Mouse (Mus musculus): ENCODE data around the gene Nhlrc3. TPM values are rescaled to one million over a fixed set of nuclear protein-coding genes. Genes with fewer than 3 reads are reported as not detected.

Nhlrc3 gene
- polyA plus RNA-seq, 1 experiment from 2014 or later, result 11.5 TPM

DNA sequence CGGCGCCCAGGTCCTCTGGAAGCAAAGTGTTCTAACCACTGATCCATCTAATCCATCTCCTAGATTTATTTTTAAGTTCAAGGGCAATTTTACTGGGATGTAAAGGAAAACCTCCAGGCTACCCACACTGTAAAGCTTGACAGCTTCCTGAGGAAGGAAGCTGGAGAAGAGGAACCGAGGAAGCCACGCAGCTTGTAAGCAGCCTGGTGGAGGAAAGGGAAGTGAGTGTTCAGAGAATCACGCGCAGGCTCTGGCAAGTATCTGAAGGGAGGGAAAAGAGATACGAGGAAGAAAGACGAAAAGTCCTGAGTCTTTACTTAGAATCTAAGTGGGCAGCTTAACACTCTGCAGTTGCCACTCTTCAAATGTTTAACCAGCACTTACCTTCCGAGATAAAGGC, 3.0 kb downstream of the Nhlrc3 start:
- Histone ChIP-seq H3K9ac (replicated peaks; ENCODE audit: low read length) (no peak overlapping the region), H3K4me1 (ENCODE audit: insufficient read depth, low read length) (peaks cover 9% of the 10 kb centered on the region), H3K4me2 (replicated peaks; ENCODE audit: low read depth, low read length) (no peak overlapping the region), H3K27me3 (ENCODE audit: insufficient read depth, low read length) (no peaks in the 10 kb centered on the region), H3K36me3 (ENCODE audit: insufficient read depth, low read length) (peaks cover 39% of the 10 kb centered on the region), H3K4me3 (ENCODE audit: low read length) (no peak overlapping the region), H3K9me3 (ENCODE audit: low read length) (no peaks in the 10 kb centered on the region), H3K27ac (ENCODE audit: low read length) (no peak overlapping the region)
- 72% methylated on average over 9 of the region's 9 CpGs for WGBS
- no peak for ATAC-seq (ENCODE audit: low FRiP score, low TSS enrichment)

DNA sequence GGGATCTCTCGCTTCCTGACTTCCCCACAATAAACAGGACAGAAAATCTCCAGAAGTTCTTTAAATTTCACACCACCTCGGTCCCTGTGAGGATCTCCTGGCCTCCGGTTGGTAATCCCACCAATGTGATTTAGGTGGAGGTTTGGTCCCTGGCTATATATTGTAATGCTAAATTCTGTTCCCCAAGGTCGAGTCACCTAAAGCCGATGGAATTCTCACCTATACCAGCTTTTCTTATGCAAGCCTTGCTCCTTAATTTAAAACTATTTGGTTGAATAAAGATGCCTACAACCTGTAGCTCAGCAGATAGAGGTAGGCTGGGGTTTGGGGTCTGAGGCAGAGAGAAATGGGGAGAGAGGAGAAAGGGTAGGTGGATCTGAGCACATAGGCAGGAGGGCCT, 5.4 kb downstream of the Nhlrc3 start:
- Histone ChIP-seq H3K4me2 (replicated peaks; ENCODE audit: low read depth, low read length) (no peak overlapping the region), H3K27me3 (ENCODE audit: insufficient read depth, low read length) (no peaks in the 10 kb centered on the region), H3K4me1 (ENCODE audit: insufficient read depth, low read length) (peaks cover 9% of the 10 kb centered on the region), H3K27ac (ENCODE audit: low read length) (no peak overlapping the region), H3K9ac (replicated peaks; ENCODE audit: low read length) (no peak overlapping the region), H3K36me3 (ENCODE audit: insufficient read depth, low read length) (peaks cover 61% of the 10 kb centered on the region), H3K4me3 (ENCODE audit: low read length) (no peak overlapping the region), H3K9me3 (ENCODE audit: low read length) (no peaks in the 10 kb centered on the region)
- no peak for ATAC-seq (ENCODE audit: low FRiP score, low TSS enrichment)
- WGBS, result 67% methylated on average over 5 of the region's 5 CpGs

- 71% methylated on average over 7 of the region's 7 CpGs for WGBS
- Histone ChIP-seq H3K4me3 (ENCODE audit: low read length) (no peak overlapping the region), H3K36me3 (ENCODE audit: insufficient read depth, low read length) (peaks cover 79% of the 10 kb centered on the region), H3K27me3 (ENCODE audit: insufficient read depth, low read length) (no peaks in the 10 kb centered on the region), H3K4me2 (replicated peaks; ENCODE audit: low read depth, low read length) (no peak overlapping the region), H3K9ac (replicated peaks; ENCODE audit: low read length) (no peak overlapping the region), H3K27ac (ENCODE audit: low read length) (no peak overlapping the region), H3K4me1 (ENCODE audit: insufficient read depth, low read length) (no peaks in the 10 kb centered on the region), H3K9me3 (ENCODE audit: low read length) (no peaks in the 10 kb centered on the region)
- no peak for ATAC-seq (ENCODE audit: low FRiP score, low TSS enrichment)
Measured at GRCm38 (mm10) chr3:53454984-53455383, 8.1 kb downstream of the Nhlrc3 start.

- no peak overlapping the region for H3K27ac ChIP-seq (ENCODE audit: low read length)
- no peaks in the 10 kb centered on the region for H3K27me3 ChIP-seq (ENCODE audit: insufficient read depth, low read length)
- no peaks in the 10 kb centered on the region for H3K4me1 ChIP-seq (ENCODE audit: insufficient read depth, low read length)
- H3K9ac ChIP-seq (replicated peaks; ENCODE audit: low read length), result no peak overlapping the region
- H3K4me3 ChIP-seq (ENCODE audit: low read length), result no peak overlapping the region
- WGBS, result 74% methylated on average over 6 of the region's 6 CpGs
- peaks cover 76% of the 10 kb centered on the region for H3K36me3 ChIP-seq (ENCODE audit: insufficient read depth, low read length)
- no peaks in the 10 kb centered on the region for H3K9me3 ChIP-seq (ENCODE audit: low read length)
- no peak overlapping the region for H3K4me2 ChIP-seq (replicated peaks; ENCODE audit: low read depth, low read length)
- ATAC-seq (ENCODE audit: low FRiP score, low TSS enrichment), result no peak
Measured at GRCm38 (mm10) chr3:53454561-53454960, 8.6 kb downstream of the Nhlrc3 start.

DNA sequence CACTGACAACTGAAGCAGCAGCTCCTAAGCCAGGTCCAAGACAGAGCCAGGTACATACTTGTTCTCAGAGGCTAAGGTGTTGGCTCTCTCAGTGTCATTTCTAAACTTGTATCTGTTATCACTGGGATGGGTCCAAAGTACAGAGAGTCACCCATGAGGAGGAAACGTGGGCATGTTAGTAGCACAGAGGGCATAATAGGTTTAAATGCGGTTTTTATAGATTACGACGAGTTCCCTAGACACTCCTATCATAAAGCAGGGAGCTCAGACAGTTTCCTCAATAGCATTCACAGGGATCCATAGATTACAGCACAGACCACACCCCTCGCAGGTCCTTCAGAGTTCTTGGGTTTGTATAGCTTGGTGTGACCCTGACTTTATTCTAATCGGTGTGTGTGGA, 9.1 kb downstream of the Nhlrc3 start:
- 96% methylated on average over 6 of the region's 6 CpGs for WGBS
- H3K4me1 ChIP-seq (ENCODE audit: insufficient read depth, low read length), result no peaks in the 10 kb centered on the region
- no peaks in the 10 kb centered on the region for H3K27me3 ChIP-seq (ENCODE audit: insufficient read depth, low read length)
- H3K36me3 ChIP-seq (ENCODE audit: insufficient read depth, low read length), result peaks cover 73% of the 10 kb centered on the region
- no peak overlapping the region for H3K9ac ChIP-seq (replicated peaks; ENCODE audit: low read length)
- no peak overlapping the region for H3K4me2 ChIP-seq (replicated peaks; ENCODE audit: low read depth, low read length)
- ATAC-seq (ENCODE audit: low FRiP score, low TSS enrichment), result no peak
- H3K4me3 ChIP-seq (ENCODE audit: low read length), result no peak overlapping the region
- H3K9me3 ChIP-seq (ENCODE audit: low read length), result no peaks in the 10 kb centered on the region
- H3K27ac ChIP-seq (ENCODE audit: low read length), result no peak overlapping the region

GRCm38 (mm10) chr3:53453346-53453745, 9.8 kb downstream of the Nhlrc3 start:
- 95% methylated on average over 7 of the region's 7 CpGs for WGBS
- H3K36me3 ChIP-seq (ENCODE audit: insufficient read depth, low read length), result peaks cover 73% of the 10 kb centered on the region
- no peak overlapping the region for H3K4me2 ChIP-seq (replicated peaks; ENCODE audit: low read depth, low read length)
- H3K9ac ChIP-seq (replicated peaks; ENCODE audit: low read length), result no peak overlapping the region
- no peak overlapping the region for H3K27ac ChIP-seq (ENCODE audit: low read length)
- no peaks in the 10 kb centered on the region for H3K4me1 ChIP-seq (ENCODE audit: insufficient read depth, low read length)
- ATAC-seq (ENCODE audit: low FRiP score, low TSS enrichment), result no peak
- H3K27me3 ChIP-seq (ENCODE audit: insufficient read depth, low read length), result no peaks in the 10 kb centered on the region
- H3K9me3 ChIP-seq (ENCODE audit: low read length), result no peaks in the 10 kb centered on the region
- H3K4me3 ChIP-seq (ENCODE audit: low read length), result no peak overlapping the region

DNA sequence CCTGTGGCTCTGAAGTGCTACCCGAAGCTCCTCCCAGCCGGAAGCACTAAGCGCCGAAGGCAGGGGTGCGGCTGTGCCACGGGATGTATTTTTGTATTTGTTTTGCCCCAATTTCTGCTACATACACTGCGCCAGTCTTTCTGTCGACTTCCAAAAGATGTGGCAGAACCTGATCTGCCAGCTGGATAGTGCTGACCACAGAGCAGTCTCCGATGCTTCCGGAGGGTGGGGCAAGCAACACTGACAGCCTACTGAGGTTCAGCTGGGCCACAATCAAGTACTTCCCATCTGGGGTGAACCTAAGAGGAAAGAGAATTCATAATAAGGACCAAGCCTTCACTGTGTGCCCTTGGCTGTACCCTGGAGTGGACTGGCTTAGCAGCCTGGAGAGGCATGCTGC, 10.8 kb downstream of the Nhlrc3 start:
- Histone ChIP-seq H3K4me1 (ENCODE audit: insufficient read depth, low read length) (peaks cover 3% of the 10 kb centered on the region; the same call in 1 of the 2 replicates), H3K36me3 (ENCODE audit: insufficient read depth, low read length) (peaks cover 66% of the 10 kb centered on the region), H3K27ac (ENCODE audit: low read length) (no peak overlapping the region), H3K4me3 (ENCODE audit: low read length) (no peak overlapping the region), H3K9ac (replicated peaks; ENCODE audit: low read length) (no peak overlapping the region), H3K9me3 (ENCODE audit: low read length) (no peaks in the 10 kb centered on the region), H3K4me2 (replicated peaks; ENCODE audit: low read depth, low read length) (no peak overlapping the region), H3K27me3 (ENCODE audit: insufficient read depth, low read length) (no peaks in the 10 kb centered on the region)
- ATAC-seq (ENCODE audit: low FRiP score, low TSS enrichment), result no peak
- 94% methylated on average over 10 of the region's 10 CpGs for whole genome bisulfite sequencing

- no peak overlapping the region for H3K4me2 ChIP-seq (replicated peaks; ENCODE audit: low read depth, low read length)
- H3K9me3 ChIP-seq (ENCODE audit: low read length), result no peaks in the 10 kb centered on the region
- peaks cover 50% of the 10 kb centered on the region for H3K36me3 ChIP-seq (ENCODE audit: insufficient read depth, low read length)
- H3K27me3 ChIP-seq (ENCODE audit: insufficient read depth, low read length), result no peaks in the 10 kb centered on the region
- H3K4me3 ChIP-seq (ENCODE audit: low read length), result no peak overlapping the region
- H3K4me1 ChIP-seq (ENCODE audit: insufficient read depth, low read length), result peaks cover 3% of the 10 kb centered on the region; the same call in 1 of the 2 replicates
- H3K27ac ChIP-seq (ENCODE audit: low read length), result no peak overlapping the region
- WGBS, result 95% methylated on average over 11 of the region's 11 CpGs
- H3K9ac ChIP-seq (replicated peaks; ENCODE audit: low read length), result no peak overlapping the region
- ATAC-seq (ENCODE audit: low FRiP score, low TSS enrichment), result no peak
Measured at GRCm38 (mm10) chr3:53450666-53451065, 12.5 kb downstream of the Nhlrc3 start.

- H3K36me3 ChIP-seq (ENCODE audit: insufficient read depth, low read length), result peaks cover 30% of the 10 kb centered on the region
- H3K4me2 ChIP-seq (replicated peaks; ENCODE audit: low read depth, low read length), result no peak overlapping the region
- peaks cover 4% of the 10 kb centered on the region; the same call in 1 of the 2 replicates for H3K9me3 ChIP-seq (ENCODE audit: low read length)
- no peaks in the 10 kb centered on the region for H3K27me3 ChIP-seq (ENCODE audit: insufficient read depth, low read length)
- ATAC-seq (ENCODE audit: low FRiP score, low TSS enrichment), result peak; percentile 17; the same call in 1 of the 2 replicates
- 23% methylated on average over 2 of the region's 2 CpGs for WGBS
- H3K27ac ChIP-seq (ENCODE audit: low read length), result no peak overlapping the region
- no peak overlapping the region for H3K9ac ChIP-seq (replicated peaks; ENCODE audit: low read length)
- no peak overlapping the region for H3K4me3 ChIP-seq (ENCODE audit: low read length)
- H3K4me1 ChIP-seq (ENCODE audit: insufficient read depth, low read length), result peaks cover 3% of the 10 kb centered on the region; the same call in 1 of the 2 replicates
Measured at GRCm38 (mm10) chr3:53448208-53448607, 14.9 kb downstream of the Nhlrc3 start.

DNA sequence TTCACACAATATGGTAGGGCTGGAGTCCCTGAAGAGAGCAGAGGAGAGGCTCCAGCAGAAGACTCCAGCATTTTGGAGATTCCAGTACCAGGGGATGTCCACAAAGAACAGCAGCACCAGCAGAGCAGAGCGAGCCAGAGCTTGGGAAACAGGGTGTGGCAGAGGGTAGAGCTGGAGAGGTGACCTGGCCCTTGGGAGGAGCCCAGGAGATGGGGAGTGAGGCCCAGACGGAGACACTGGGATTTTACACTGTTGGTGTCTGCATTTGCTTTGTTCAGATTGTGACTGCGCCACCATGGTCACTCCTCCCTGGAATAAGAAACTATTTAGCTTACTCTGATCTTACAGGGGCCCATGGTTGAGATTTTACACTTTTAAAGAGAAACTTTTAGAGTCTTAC, 16.3 kb downstream of the Nhlrc3 start:
- peaks cover 3% of the 10 kb centered on the region; the same call in 1 of the 2 replicates for H3K4me1 ChIP-seq (ENCODE audit: insufficient read depth, low read length)
- no peaks in the 10 kb centered on the region for H3K27me3 ChIP-seq (ENCODE audit: insufficient read depth, low read length)
- WGBS, result 91% methylated on average over 3 of the region's 3 CpGs
- no peak overlapping the region for H3K4me2 ChIP-seq (replicated peaks; ENCODE audit: low read depth, low read length)
- peaks cover 4% of the 10 kb centered on the region; the same call in 1 of the 2 replicates for H3K9me3 ChIP-seq (ENCODE audit: low read length)
- no peak overlapping the region for H3K27ac ChIP-seq (ENCODE audit: low read length)
- peaks cover 16% of the 10 kb centered on the region for H3K36me3 ChIP-seq (ENCODE audit: insufficient read depth, low read length)
- H3K4me3 ChIP-seq (ENCODE audit: low read length), result no peak overlapping the region
- no peak for ATAC-seq (ENCODE audit: low FRiP score, low TSS enrichment)
- H3K9ac ChIP-seq (replicated peaks; ENCODE audit: low read length), result no peak overlapping the region

All from kidney, embryonic 16.5 days (tissue).